Mouse (Mus musculus) cerebral cortex, adult 2 months (tissue): ENCODE measurements around the gene Ganc.

ENCODE experiments used
- whole genome bisulfite sequencing: fragments of 180-500 bp; shearing (Covaris S2); methylation state at CpG from one replicate; pipeline ENCODE4 v1.1.7; 2018; 5-methylcytosine and 5-hydroxymethylcytosine counted together

Ganc gene

DNA sequence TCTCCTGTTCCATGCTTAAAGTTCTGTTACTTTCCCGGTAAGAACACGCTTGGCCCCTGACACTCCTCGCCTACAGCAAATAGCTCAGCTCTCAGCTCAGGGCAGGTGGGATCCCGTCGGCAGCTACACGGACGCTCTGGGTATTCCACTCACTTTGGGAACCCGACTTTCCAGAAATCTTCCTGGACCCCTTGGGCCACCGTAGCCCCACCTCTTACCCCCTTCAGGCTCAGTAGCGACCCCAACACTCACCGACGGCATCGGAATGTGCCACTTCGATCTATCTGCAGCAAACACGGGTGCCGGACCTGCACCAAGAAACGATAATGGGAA lies at the start of gene Ganc:
Ganc (plus strand) TSS at position 244 of the 333 bp plus-strand sequence.
- under 1% methylated on average over 17 of the region's 17 CpGs for WGBS

DNA sequence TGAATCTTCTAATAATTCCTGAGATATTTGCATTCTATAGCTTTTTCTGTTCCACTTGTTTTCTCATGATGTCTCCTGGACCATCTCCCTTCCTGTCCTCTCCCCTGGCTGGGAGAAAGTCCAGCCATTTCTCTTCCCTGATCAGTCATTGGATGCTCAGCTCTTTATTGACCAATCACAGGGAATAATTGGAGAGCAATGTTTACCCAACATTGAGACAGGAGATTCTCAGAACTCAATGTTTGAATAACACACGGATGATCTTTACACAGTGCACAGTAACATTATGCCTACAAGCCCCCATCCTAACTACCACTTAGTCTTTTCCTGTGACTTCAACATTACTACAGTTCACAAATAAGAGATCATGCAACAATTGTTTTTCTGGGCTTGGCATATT lies 43.3 kb upstream of the Ganc start:
- 81% methylated on average over 1 of the region's 1 CpGs for whole genome bisulfite sequencing

DNA sequence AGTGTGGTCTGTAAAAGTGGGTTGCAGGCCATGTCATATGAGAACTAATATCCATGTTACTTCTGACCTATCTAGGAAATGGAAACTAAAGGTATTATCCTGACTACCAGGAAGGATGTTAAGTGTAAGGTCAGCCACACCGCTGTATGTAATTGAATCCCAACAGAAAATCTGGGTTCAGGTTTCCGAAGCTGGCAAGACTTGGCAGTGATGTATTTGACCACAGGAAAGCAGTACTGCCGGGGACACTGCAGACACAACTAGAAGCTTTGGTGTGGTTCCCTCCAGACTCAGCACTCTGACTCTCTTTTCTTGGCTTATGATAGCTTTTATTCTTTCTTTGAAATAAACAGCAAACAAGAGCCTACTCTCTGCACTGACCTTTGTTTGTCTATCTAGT lies 37.2 kb upstream of the Ganc start:
- WGBS: 90% methylated on average over 3 of the region's 3 CpGs

DNA sequence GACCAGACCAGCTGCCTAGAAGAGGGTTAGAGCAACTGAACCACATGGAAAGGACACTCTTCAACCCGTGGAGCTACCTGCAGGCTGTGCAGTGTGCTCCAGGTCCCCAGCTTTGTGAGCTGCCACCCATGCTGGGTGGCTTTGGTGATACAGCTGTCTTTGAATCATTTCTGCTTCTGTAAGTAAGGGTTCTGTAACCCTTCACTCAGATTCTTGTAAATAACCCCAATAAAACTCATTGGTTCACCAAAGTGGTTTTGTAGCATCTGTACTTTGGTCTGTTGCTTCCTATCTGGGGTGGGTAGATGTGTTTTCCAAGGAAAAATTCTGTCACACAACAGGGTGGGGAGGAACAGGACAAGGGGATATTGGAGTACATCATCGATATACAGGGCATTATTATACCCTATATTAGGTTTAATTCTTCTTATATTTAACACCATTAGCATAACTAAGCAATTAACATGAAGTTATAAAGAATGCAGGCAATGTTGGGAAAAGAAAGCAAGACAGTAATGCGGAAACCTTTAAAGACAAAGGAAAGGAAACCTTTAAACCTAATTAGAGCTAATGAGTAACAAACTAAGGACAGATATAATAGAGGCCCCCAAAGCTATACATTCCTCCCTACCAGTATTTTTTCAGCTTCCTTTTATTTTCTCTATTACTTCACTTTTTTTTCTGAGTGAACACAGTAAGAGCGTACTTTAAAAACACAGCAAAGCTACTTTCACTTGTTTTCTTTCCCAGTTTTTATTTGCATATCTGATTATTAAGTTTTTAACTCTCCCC lies 36.1 kb upstream of the Ganc start:
- WGBS: 89% methylated on average over 4 of the region's 4 CpGs

DNA sequence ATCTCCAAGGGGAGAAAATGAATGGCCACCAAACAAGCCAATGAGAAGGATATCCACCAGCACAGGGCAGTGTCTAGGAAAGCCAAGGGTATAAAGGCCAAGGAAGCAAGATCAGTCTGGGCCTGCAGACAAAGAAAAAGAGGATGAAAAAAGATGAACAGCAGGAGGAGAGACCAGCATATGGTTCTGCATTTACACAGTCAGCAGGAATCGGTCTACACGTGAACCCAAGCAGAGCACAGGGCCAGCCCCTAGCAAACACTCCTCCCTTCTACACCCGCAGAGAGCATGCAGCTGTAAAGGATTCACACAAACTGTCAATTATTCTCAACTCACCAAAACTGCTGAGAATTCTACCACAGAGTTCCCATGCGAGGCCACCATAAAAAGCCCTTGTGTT lies 29.8 kb upstream of the Ganc start:
- 67% methylated on average over 4 of the region's 4 CpGs for WGBS

DNA sequence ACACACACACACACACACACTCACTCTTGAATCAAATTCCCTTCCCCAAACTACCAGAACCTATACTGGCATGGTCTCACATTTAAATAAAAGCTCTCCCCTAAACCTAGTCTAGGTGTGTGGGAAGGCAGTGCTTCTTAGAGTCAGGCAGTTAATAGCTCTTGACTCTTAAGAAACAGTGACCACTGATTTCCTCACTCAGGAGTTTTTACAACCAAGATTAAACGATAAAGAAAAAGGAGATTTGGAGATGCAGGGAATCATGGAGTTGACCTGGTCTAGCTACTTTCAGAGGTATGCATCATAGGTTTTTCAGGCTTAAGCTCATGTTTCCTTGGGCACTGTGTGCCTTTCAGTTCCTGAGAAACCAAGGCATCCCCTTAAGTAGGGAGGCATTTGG lies 17.4 kb upstream of the Ganc start:
- WGBS: 98% methylated on average over 1 of the region's 1 CpGs

DNA sequence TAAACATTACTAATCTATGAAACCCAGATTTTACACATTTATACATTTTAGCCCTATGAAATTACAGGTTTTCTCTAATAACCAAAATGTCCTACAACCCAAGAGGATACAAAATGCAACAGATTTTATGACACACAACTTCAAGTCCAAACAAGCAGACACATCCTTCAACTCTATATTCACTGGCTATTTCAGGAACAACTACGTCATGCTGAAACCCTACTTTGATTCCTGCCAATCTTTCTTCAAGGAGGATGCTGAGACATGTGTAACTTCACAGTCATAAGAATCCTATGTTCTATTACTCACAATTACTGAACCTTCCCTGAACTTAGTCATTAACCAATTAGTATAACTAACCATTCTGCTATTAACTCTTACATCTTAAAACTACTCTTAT lies 16.4 kb upstream of the Ganc start:
- WGBS: 81% methylated on average over 1 of the region's 1 CpGs

DNA sequence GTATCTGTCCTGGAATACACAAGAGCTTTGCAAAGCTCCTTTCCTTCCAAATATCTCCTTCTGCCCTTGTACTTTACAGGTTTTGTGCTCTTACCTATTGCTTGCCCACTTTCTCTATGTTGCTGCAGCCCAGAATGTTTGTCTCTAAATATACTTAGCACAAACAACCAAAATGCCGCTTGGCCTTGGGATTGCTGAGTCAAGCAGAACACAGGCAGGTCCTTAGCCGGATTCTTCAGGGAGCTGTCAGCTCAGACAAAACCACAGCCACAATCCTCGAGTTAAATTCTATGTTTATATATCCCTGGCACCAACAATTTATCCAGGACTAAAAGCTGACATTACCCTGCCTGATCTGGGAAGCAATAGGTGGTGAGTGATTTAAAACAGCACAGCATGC lies 14.3 kb upstream of the Ganc start:
- 59% methylated on average over 3 of the region's 3 CpGs for whole genome bisulfite sequencing

DNA sequence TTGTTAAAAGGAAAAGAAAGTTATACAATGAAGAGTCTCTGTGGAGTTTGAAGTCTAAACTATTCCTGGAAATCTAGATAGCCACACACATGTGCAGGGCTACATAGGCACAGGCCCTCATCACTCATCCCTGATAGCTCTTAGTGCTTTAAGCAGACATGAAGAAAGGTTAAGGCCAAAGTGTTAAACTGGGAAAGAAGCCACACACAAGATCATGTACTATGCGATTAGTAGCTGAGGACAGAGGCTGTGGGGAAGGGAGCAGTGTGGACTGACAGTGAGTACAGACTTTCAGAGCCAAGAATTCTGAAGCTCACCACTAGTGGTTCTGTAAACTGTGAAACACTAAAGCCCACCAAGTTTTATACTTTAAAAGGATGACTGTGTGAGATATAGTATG lies 12.8 kb upstream of the Ganc start:
- 98% methylated on average over 1 of the region's 1 CpGs for WGBS

DNA sequence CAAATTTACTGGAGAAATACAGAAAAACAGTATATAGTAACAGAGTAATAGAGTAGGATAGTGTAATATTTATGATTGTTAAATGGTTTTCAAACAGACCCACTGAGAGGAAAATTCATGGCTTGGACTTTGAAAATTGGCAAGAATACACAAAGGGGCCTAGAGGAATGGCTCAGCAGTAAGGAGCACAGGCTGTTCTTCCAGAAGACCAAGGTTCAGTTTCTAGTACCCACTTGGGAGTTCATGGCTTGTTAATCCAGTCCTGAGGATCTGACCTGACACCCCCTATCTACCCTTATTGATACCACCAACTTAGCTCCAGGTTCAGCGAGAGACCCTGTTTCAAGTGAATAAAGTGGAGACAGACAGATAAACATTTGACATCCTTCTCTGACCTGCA lies 5.7 kb upstream of the Ganc start:
- 100% methylated on average over 1 of the region's 1 CpGs for WGBS

DNA sequence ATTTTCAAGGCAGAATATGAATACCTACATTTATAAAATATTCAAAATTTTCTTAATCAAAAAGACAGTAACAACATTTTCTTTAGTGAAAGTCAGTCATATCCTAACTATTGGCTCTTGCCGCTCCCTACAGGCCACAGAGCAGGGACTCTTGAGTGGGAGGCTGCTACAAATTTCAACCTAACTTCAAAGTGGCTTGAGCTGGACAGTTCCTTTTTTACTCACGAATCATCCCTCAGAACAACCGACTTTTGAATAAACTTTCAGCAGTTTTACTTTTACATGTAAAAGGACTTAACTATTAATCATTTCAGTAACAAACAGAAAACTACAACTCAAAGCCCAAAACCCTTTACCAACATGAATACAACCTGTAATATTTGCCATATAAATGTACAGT lies 883 bp upstream of the Ganc start:
- WGBS: 46% methylated on average over 3 of the region's 3 CpGs

DNA sequence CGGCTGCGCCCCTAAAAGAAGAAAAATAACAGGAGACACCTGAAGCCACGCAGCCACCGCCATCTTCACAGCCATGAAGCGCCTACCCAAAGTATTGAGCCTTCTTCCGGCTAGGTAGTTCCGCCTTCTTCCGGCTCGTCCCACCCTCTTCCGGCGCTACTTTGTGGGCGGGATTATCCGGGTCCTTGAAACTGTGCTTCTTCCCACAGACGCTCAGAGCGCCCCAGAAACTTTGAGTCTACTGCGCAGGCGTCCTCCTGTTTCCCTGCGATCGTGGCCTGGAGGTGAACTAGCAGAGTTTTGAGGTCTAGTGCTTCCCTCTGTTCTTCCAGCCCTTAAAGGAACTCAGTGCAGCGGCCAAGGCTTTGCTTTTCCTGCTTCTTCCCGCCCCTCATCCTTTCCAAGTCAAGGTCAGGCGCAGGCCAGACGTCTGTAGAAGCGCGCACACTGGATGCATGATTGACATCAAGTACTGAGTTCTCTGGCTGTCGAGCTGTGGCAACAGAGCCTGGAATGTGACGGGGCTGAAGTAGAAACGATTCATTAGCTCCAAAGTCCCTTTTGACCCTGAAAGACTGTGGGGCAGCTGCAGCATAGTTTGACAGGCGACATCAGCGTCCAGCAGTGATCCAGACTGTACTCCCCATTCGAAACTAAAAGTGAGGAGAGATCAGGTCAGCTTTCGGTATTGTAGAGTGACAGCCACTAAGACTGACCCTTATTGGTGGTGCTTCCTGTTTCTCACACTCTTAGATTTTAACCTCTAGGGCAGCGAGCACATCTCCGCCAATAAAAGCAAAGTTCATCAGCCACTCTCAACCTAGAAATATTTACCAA lies 508 bp downstream of the Ganc start, which contains the start of gene Tmem87a:
Tmem87a (minus strand) TSS at position 128 of the 837 bp plus-strand sequence.
- under 1% methylated on average over 34 of the region's 34 CpGs for WGBS

DNA sequence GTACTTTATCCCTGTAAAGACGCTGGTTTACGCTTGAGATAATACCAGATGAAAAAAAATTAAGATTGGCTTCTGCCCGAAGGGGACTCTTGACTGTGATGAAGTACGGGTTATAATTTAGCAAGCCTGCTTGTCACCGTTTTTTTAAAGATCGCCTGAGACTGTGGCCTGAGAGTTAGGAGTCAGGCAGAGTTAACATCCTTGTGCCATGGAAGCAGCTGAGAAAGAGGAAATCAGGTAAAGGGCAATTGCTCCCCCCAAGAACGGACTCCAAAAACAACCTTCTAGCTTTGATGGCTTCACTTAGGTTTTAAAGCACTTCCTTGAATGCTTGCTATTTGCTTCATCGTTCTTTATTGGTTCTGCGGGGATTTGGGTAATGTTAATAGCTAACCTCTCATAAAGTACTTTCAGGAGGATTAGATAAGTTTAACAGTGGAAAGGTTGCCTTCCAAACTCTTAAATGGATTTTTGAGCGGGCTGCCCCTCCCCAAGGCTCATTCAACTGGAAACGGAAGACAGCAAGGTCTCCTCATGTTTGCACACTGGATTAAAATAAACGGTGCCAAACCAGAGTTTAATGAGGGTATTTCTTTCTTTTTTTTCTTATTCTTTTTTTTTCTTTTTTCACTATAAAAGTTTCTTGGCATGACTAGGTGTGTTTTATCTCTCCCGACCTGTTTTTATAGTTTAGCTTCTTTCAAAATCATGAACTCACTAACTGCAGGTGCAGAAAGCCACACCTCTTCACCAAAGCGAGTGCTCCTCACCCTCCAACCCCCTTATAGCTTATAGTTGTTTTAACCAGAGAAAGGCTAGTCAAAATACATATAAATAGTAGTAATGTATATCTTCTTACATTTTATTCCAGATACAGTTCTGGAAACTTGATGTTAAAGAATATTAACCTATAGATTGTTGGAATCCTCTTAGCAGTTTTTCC lies 1.4 kb downstream of the Ganc start:
- WGBS: 26% methylated on average over 14 of the region's 14 CpGs

DNA sequence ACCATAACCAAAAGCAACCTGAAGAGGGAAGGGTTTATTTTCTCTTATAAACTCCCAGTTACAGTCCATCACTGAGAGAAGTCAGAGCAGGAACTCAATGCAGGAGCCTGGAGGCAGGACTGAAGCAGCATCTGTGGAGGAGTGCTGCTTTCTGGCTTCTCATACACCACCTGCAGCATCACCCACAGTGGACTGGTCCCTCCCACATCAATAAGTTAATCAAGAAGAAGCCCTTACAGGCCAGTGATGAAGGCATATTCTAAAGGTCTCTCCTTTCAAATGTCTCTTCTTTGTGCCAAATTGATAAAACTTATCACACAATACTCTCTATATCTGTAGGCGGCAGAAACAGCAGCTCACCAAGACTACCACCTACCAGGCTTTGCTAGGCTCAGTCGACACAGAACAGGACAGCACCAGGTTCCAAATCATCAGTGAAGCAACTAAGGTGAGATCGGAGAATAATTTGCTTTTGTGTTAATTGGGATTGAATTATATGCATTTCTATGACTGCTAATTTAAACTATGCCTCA lies 7.5 kb downstream of the Ganc start:
- WGBS: 84% methylated on average over 3 of the region's 3 CpGs

DNA sequence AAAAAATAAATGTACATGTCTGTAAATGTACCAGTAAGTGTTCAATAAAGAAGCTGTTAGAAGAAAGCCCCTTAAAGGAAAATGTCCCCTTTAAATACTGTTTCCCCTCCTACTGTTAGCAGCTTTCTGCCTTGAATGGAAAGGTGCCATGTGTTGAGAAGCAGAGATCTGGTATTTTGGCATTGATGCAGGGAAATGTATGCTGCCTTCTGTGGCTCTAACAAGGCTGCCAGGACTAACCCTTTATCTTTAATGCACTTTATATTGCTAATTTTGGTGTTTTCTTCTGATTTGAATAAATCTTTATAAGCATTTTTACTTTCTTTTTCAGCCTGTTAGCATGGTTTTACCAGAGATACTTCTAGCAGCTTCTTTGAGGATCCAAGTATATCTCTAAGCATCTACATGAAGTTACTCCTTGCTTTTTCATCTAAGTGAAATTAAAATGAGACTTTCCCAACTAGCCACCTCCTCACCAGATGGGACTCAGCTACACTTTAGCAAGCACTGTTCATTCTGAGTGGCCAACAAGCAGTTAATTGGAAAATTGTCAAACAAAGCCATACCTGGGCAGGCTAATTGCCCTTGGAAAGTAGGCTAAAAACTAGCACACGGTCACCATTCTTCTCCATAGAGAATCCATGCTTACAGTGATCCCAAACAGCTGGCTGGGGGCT lies 11.2 kb downstream of the Ganc start:
- WGBS: 33% methylated on average over 1 of the region's 1 CpGs

DNA sequence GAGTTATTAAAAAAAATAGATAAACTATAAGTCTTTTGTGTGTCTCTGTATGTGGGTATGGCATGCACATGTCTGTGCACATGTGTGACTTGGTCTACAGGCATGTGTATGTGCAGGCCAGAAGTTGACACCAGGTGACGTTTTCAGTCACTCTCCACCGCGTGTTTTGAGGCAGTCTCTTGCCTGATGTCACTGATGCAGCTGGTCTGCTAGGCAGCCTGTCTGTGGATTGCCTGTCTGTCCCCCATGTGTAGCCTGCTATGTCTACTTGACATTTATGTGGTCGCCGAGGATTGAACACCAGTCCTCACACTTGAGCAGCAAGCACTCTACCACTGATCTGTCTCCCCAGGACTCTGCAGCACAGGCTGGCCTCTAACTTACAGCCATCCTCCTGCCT lies 20.7 kb downstream of the Ganc start:
- 85% methylated on average over 5 of the region's 5 CpGs for WGBS

DNA sequence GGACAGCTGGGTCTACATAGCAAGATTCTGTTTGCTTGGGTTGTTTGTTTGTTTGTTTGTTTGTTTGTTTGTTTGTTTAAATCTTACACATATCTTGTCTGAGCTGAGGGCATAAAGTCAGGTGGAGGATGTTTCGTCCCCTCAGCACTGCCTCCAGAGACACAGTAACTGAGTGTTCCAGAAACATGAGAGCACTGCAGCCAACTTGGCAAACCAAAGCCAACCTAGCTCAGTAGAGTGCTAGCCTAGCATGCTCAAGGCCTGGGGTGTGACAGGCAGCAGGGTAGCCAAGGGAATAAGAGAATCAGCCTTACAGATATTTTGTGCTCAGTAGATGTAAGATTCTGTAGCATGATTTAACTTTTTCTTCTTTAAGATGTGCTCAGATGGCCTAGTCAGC lies 40.8 kb downstream of the Ganc start:
- WGBS: 87% methylated on average over 1 of the region's 1 CpGs

DNA sequence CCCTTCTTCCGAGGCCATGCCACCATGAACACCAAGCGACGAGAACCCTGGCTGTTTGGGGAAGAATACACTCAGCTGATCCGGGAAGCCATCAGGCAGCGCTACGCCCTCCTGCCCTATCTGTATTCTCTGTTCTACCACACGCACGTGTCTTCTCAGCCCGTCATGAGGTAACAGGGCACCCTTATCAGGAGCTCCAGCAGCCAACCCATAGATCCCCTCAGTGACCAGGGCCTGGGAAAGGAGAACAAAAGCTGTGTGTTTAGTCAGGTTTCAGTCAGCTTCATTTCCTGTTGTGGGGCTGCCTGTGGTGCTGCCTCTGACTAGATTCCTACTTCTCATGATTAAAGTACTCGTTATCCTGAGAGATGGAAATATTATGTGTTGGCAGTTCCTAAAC lies 42.7 kb downstream of the Ganc start:
- WGBS: 81% methylated on average over 10 of the region's 10 CpGs

DNA sequence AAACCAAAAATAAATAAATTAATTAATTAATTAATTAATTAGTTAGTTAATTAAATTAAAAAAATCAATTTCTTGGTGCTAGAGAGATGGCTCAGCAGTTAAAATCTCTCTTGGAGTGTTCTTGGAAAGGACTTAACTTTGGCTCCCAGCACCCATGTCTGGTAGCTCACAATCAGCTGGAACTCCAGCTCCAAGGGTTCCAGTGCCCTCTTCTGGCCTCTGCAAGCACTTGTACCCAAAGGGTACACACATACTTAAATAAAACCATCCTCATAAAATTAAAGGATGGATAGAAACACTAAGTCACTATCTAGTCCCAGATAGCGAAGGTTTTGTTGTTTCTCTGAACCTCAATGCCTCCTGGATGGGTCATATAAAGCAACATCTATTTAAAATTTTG lies 43.6 kb downstream of the Ganc start:
- WGBS: 95% methylated on average over 1 of the region's 1 CpGs

DNA sequence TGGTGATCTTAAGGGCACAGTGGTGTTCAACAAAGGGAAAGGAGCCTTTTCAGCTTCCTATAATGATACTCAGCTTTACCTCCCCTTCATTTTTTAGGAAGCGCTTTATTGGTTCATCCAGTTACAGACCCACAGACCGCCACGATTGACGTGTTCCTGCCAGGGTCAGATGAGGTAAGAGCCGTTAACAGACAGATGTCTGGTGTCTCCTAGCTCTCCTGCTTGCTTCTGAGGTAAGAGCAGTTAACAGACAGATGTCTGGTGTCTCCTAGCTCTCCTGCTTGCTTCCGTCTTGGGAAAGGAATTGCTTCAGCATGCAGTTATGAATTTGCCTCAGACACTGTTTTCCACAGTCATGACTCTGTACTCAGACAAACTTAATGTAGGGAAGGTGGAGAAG lies 47.0 kb downstream of the Ganc start:
- WGBS: 74% methylated on average over 6 of the region's 6 CpGs

DNA sequence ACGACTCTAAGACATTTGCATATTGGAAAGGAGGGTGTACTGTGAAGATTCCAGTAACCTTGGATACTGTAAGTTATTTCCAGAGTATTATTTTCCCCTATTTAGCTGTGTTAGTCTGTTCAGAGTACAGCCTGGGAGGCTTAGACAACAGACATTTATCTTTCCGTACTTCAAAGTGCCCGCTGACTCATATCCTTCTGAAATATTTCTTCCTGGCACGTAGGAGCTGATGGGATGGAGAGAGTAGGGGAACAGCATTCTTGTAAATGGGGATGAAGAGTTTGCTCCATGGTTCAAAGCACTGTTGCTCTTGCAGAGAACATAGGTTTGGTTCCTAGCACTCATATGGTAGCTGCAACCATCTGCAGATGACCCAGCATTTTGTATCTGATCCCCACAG lies 48.9 kb downstream of the Ganc start:
- WGBS: 61% methylated on average over 4 of the region's 4 CpGs
